Mouse (Mus musculus) liver, embryonic 12.5 days (tissue): ENCODE data around the gene Cyb5d1. TPM values are rescaled to one million over a fixed set of nuclear protein-coding genes. Genes with fewer than 3 reads are reported as not detected.
A peak's percentile ranks its signal among the peaks of the same experiment; 100 is the strongest.

Source experiments
- ATAC-seq: fragments of 200-750 bp; cut with Nextera tagmentation; 2 replicates; pipeline ENCODE4 v1.8.0; 2017; ENCODE audit warnings: moderate number of reproducible peaks, mild to moderate bottlenecking, moderate library complexity
- H3K27ac ChIP-seq: fragments of 300-500 bp; sonication (generic); 2 replicates; pipeline ENCODE4 v1.5.1; 2016; ENCODE audit warnings: mild to moderate bottlenecking
- H3K27me3 ChIP-seq: fragments of 300-500 bp; sonication (generic); replicated peaks from 2 replicates; pipeline ENCODE4 v1.6.1; 2016; ENCODE audit warnings: mild to moderate bottlenecking, moderate library complexity
- H3K36me3 ChIP-seq: fragments of 300-500 bp; sonication (generic); 2 replicates; pipeline ENCODE4 v1.6.1; 2016; ENCODE audit warnings: mild to moderate bottlenecking, moderate library complexity
- H3K4me1 ChIP-seq: fragments of 300-500 bp; sonication (generic); 2 replicates; pipeline ENCODE4 v1.6.1; 2016
- H3K4me2 ChIP-seq: fragments of 300-500 bp; sonication (generic); 2 replicates; pipeline ENCODE4 v1.6.1; 2016; ENCODE audit warnings: mild to moderate bottlenecking, moderate library complexity
- H3K4me3 ChIP-seq: fragments of 300-500 bp; sonication (generic); 2 replicates; pipeline ENCODE4 v1.5.1; 2016; ENCODE audit warnings: mild to moderate bottlenecking, moderate library complexity
- H3K9ac ChIP-seq: fragments of 300-500 bp; sonication (generic); 2 replicates; pipeline ENCODE4 v1.6.1; 2016; ENCODE audit warnings: mild to moderate bottlenecking, moderate library complexity
- H3K9me3 ChIP-seq: fragments of 300-500 bp; sonication (generic); replicated peaks from 2 replicates; pipeline ENCODE4 v1.6.1; 2016; ENCODE audit warnings: mild to moderate bottlenecking, moderate library complexity
- WGBS: fragments of 180-500 bp; shearing (Covaris S2); methylation state at CpG from one replicate; pipeline ENCODE4 v1.1.7; 2016; ENCODE audit not compliant: insufficient replicate concordance; 5-methylcytosine and 5-hydroxymethylcytosine counted together
- polyA plus RNA-seq: library from polyadenylated mRNA; unstranded; fragments of >200 nt; fragmentation: Nextera tagmentation; extraction: Ambion mirVana; gene quantifications from 2 replicates; pipeline ENCODE4 v1.2.1, GENCODE M21; 2016

The Cyb5d1 gene
- polyA plus RNA-seq, 1 experiment from 2014 or later = 15.7 TPM

DNA sequence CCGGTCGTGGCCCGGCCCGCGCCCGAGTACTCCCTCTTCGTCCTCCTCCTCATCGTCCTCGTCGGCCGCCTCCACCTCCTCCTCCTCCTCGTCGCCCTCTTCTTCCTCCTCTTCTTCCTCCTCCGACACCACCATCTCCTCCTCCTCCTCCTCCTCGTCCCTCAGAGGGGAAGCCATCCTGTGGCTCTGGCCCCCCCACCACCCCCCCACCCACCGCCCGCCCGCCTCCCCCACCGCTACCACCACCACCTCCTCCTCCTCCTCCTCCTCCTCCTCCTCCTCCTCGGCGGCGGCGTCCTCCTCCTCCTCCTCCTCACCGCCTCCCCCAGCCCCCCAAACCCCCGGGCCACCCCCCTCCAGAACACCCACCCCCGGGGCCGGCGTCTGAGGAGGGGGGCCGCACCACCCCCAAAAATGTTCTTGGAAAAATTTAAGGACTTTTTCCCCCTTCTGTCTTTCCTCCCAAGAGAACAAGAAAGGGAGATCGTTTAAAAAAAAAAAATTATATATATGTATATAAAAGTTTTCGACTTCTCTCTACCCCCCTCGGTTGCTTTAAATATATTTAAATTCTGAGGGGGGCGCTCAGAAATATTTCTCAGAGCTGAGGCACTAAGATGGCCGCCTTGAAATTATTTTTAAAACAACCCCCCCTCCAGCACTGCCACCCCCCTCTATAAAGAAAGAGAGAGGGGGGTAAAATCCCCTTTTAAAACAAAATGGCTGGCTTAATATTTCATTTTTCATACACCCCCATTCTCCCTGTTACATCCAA is 26.0 kb downstream of the Cyb5d1 start, which contains the start of gene Chd3:
Gene Chd3, minus strand, starts transcription at position 192 of the 775 bp plus-strand sequence.
- no peaks in the 10 kb centered on the region for H3K36me3 ChIP-seq
- ATAC-seq = no peak
- H3K27ac ChIP-seq = peak within 1 kb of the TSS; percentile 84
- no peaks in the 10 kb centered on the region for H3K9me3 ChIP-seq
- WGBS = 22% methylated on average over 9 of the region's 34 CpGs
- H3K4me2 ChIP-seq = peak within 1 kb of the TSS; percentile 98
- H3K9ac ChIP-seq = peak within 1 kb of the TSS; percentile 88
- peak within 1 kb of the TSS; percentile 77 for H3K4me3 ChIP-seq
- peaks cover 63% of the 10 kb centered on the region for H3K27me3 ChIP-seq
- peaks cover 97% of the 10 kb centered on the region for H3K4me1 ChIP-seq

DNA sequence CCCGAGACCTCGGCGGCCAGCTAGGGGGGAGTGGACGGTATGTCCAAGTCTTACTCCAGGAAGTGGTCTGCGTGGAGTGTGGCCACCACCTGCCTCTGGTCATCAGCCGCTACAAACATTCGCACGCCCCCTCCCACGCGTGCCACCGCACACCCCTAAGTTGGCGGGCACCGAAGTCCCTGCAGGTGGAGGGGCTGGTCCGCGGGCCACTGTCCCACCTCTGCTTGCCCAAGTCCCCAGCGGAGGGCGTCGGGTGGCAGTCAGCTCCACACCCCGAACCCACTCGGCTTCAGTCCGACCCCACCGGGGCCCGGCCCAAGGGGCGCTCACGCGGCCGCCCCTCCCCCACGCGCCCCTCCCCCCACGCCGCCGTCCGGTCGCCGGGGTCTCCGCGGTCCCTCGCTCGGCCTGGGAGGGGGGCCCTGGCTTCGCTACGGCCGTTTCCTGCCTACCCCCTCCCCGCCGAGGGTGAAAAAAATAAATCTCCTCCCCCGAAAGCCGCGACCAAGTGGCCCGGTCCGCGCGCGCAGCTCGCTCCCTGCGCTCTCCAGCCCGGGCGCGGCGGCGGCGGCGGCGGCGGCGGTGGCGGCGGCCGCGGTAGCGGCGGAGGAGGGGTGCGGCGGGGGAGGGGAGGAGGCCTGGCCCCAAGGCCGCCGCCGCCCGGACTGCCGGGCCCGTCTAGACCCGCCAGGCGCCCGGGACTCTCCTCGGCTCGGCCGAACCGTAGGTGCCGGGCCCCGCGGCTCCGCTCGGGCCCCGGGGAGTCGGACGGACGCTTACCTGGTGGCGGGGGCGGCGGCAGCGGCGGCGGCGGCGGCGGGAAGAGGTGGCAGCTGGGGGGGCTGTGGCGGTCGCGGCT is 26.8 kb downstream of the Cyb5d1 start:
- no peak for ATAC-seq
- Histone ChIP-seq H3K9ac (peak overlapping the region; percentile 88), H3K27ac (peak overlapping the region; percentile 84), H3K9me3 (no peaks in the 10 kb centered on the region), H3K27me3 (peaks cover 70% of the 10 kb centered on the region), H3K4me2 (peak overlapping the region; percentile 98), H3K36me3 (no peaks in the 10 kb centered on the region), H3K4me1 (peaks cover 92% of the 10 kb centered on the region), H3K4me3 (peak overlapping the region; percentile 77)
- 2% methylated on average over 63 of the region's 106 CpGs for WGBS

DNA sequence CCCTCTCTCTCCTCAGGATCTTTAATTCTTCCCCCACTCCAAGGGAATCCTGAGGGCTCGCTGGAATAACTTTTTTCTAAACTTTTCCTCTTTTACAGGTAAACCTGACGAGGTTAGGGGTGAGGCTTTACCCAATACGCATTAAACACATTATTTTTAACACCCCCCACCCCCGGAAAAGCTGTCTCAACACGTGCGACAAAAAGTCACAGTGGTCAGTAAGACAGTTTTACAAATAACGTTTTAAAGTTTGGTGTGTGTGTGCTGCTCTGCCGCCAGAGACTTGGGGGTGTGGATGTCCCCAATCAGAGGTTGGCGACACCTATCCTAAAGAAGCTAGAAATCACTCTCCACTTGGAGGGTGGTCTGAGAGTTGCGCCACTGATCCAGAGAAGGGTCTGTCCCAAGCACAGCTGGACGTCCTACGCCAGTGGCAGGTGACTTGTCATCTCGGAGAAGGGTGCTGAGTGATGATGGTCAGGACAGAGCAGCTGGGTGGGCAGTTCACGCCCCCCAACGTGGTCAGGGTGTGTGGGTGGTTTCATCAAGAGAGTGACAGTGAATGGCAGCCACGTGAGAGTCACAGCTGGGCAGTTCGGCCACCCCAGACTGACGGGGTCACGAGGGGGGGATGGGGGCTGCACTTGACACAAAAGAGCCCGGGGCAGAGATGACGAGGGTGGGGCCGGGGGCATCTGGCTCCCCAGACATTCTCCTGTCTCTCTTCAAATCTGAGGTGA is 27.6 kb downstream of the Cyb5d1 start:
- H3K4me2 ChIP-seq = peak overlapping the region; percentile 98
- WGBS = 1% methylated on average over 22 of the region's 22 CpGs
- H3K9ac ChIP-seq = peak overlapping the region; percentile 88; the same call in 1 of the 2 replicates
- H3K9me3 ChIP-seq = no peaks in the 10 kb centered on the region
- H3K27me3 ChIP-seq = peaks cover 70% of the 10 kb centered on the region
- 0 out of 2 replicates have a peak, but pooled peaks cover 3% of the 10 kb centered on the region for H3K36me3 ChIP-seq
- H3K4me3 ChIP-seq = peak overlapping the region; percentile 77
- ATAC-seq = no peak
- peak overlapping the region; percentile 84 for H3K27ac ChIP-seq
- peaks cover 84% of the 10 kb centered on the region for H3K4me1 ChIP-seq

DNA sequence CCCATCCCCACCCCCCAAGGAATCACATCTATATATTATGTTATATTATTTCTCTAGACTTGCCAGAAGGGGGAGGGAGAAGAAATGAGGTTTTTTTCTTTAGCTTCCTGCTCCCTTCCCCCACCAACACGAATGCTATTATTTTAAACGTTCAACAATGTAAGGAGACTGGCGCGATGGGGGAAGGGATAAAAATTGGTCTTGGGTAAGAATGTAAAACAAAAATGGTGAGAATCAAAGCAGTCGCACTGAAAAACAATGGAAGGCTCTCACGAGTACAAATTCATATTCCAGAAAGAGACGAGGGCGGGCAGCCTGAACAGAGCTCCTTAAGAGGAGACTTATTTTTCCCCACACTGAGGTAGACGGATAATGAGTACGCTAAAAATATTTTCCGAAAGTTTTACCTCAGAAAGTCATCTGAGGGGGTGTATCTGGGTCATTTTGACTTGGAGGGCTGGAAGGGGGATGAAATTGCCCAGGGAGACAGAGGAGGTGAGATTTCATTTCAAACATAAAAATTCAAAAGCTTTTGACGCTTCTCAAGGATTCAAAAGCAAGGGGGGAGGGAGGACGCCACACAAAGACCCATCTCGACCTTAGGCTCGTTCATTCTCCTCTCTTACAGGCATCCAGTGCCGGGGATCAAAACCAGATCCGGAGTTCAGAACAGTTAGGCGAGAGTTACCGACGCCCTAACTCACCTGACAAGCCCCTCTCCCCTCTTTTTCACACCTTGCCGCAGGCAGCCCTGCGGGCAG is 28.4 kb downstream of the Cyb5d1 start:
- H3K4me2 ChIP-seq = peak overlapping the region; percentile 98
- peaks cover 77% of the 10 kb centered on the region for H3K4me1 ChIP-seq
- H3K36me3 ChIP-seq = 0 out of 2 replicates have a peak, but pooled peaks cover 3% of the 10 kb centered on the region
- peak overlapping the region; percentile 88 for H3K9ac ChIP-seq
- peak overlapping the region; percentile 31 for H3K27ac ChIP-seq
- no peaks in the 10 kb centered on the region for H3K9me3 ChIP-seq
- H3K4me3 ChIP-seq = peak overlapping the region; percentile 77
- WGBS = under 1% methylated on average over 22 of the region's 22 CpGs
- H3K27me3 ChIP-seq = peaks cover 70% of the 10 kb centered on the region
- no peak for ATAC-seq

DNA sequence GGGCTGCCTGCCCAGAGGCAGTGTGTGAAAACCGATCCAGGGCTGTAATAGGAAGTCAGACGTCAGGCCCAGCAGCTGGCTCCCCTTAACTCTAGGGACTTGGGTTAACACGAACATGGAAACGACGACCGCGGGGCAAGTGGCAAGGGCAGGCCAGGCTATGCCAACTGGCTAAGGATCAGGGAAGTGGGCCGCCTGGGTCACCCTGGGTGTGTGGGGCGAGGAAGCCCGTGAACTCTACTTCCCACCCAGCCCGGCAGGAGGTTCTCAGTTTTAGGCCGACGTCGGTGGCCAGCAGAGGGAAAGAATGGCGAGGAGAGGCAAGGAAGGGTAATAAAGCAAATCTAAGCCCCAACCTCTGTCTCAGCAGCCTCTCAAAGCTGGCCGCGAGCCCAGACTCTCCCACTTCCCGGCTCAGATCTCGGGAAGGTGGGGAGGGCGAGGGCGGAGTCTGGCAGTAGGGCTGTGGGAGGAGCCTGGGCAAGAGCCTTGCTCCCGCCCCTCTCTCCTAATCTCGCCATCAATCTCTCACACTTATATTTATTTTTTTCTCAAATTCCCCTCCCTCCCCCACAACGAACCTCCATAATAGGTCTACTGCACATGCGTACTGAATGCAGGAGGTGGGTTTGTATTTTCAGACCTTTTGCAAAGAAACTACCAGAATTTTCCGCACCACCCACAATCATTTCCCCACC is 29.1 kb downstream of the Cyb5d1 start:
- Histone ChIP-seq H3K27me3 (peaks cover 74% of the 10 kb centered on the region), H3K4me1 (peaks cover 70% of the 10 kb centered on the region), H3K9ac (peak overlapping the region; percentile 88), H3K4me2 (peak overlapping the region; percentile 98), H3K36me3 (peaks cover 9% of the 10 kb centered on the region), H3K27ac (peak overlapping the region; percentile 68), H3K9me3 (no peaks in the 10 kb centered on the region), H3K4me3 (peak overlapping the region; percentile 77)
- 4% methylated on average over 26 of the region's 26 CpGs for WGBS
- ATAC-seq = peak; percentile 67

DNA sequence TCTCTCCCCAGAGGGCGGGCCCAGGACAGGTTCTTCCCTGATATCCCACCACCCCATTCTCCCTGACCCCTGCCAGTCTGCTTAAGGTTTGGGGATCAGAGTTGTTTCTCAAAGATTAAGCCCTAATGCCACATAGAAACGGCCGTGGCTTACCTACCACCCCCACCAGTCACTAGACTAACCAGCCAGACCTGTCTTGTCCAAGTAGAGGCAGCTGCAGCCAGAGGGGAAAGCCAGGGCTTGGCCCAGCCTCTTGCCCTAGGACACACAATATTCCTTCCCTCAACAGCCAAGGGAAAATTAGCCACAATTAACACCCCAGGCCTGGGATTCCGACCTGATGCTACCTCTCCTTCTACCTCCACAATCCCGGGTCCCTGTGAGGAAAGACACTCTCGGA is 29.7 kb downstream of the Cyb5d1 start:
- H3K4me2 ChIP-seq = peak overlapping the region; percentile 98
- H3K9ac ChIP-seq = peak overlapping the region; percentile 88
- peaks cover 64% of the 10 kb centered on the region for H3K4me1 ChIP-seq
- H3K27ac ChIP-seq = peak overlapping the region; percentile 68
- H3K27me3 ChIP-seq = peaks cover 75% of the 10 kb centered on the region
- no peak for ATAC-seq
- peak overlapping the region; percentile 77 for H3K4me3 ChIP-seq
- WGBS = 48% methylated on average over 6 of the region's 6 CpGs
- H3K36me3 ChIP-seq = peaks cover 14% of the 10 kb centered on the region
- no peaks in the 10 kb centered on the region for H3K9me3 ChIP-seq

- WGBS = 26% methylated on average over 6 of the region's 6 CpGs
- peaks cover 58% of the 10 kb centered on the region for H3K4me1 ChIP-seq
- no peak overlapping the region for H3K4me3 ChIP-seq
- peak overlapping the region; percentile 54; the same call in 1 of the 2 replicates for H3K27ac ChIP-seq
- H3K4me2 ChIP-seq = peak overlapping the region; percentile 98
- no peak overlapping the region for H3K9ac ChIP-seq
- no peaks in the 10 kb centered on the region for H3K9me3 ChIP-seq
- peaks cover 22% of the 10 kb centered on the region for H3K36me3 ChIP-seq
- no peak for ATAC-seq
- H3K27me3 ChIP-seq = peaks cover 80% of the 10 kb centered on the region
Measured at GRCm38 (mm10) chr11:69364910-69365309, 30.5 kb downstream of the Cyb5d1 start.

DNA sequence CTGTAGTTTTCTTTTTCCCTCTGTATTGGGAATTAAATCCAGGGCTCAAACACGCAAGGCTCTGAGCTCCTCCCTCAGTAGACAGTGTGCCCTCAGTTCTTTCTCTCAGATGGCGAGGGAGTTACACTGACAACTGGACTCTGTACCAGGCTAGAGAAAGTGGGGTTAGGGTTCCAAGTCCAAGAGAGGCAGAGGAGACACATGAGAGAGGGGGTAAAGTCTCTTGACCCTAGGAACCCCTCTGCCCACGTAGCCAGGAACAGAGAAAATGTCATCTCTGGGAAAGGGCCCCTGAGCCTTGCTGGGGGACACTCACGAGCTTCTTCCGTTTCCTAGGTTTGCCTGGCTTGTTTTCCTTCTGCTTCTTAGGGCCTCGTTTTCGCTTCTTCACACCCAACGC is 31.1 kb downstream of the Cyb5d1 start:
- H3K27ac ChIP-seq = peak overlapping the region; percentile 54
- ATAC-seq = no peak
- no peak overlapping the region for H3K9ac ChIP-seq

GRCm38 (mm10) chr11:69362479-69362878 is 33.0 kb downstream of the Cyb5d1 start:
- Histone ChIP-seq H3K36me3 (peaks cover 35% of the 10 kb centered on the region), H3K4me2 (no peak overlapping the region), H3K9me3 (no peaks in the 10 kb centered on the region), H3K9ac (no peak overlapping the region), H3K4me1 (peaks cover 34% of the 10 kb centered on the region), H3K27me3 (peaks cover 67% of the 10 kb centered on the region), H3K27ac (no peak overlapping the region), H3K4me3 (no peak overlapping the region)
- WGBS = 81% methylated on average over 2 of the region's 2 CpGs
- no peak for ATAC-seq

More for the DNA sequence above, 31.1 kb downstream of the Cyb5d1 start:
- peaks cover 80% of the 10 kb centered on the region for H3K27me3 ChIP-seq
- H3K4me1 ChIP-seq = peaks cover 53% of the 10 kb centered on the region
- no peaks in the 10 kb centered on the region for H3K9me3 ChIP-seq
- no peak overlapping the region for H3K4me3 ChIP-seq
- peak overlapping the region; percentile 98 for H3K4me2 ChIP-seq
- WGBS = 43% methylated on average over 8 of the region's 8 CpGs
- H3K36me3 ChIP-seq = peaks cover 26% of the 10 kb centered on the region

DNA sequence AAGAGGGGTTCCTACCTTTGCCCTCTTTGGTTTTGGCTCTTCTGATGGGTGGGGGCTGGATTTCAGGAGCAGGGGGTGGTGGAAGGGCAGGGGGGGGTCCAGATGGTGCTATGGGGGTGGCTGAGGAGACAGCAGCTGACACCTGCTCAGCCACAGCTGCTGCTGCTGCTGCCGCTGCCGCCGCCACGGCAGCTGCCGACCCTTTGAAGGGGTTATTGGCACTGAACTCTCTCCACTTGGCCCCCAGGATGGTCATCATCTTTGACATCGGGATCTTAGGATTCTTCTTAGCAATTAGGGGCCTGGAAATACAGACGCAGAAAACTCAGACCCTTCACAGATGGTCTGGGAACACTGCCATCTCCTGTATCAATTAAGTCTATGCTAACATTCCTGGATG is 33.4 kb downstream of the Cyb5d1 start:
- H3K27me3 ChIP-seq = peaks cover 62% of the 10 kb centered on the region

More for the DNA sequence above, 33.4 kb downstream of the Cyb5d1 start:
- Histone ChIP-seq H3K4me2 (no peak overlapping the region), H3K36me3 (peaks cover 40% of the 10 kb centered on the region), H3K27ac (no peak overlapping the region), H3K9ac (no peak overlapping the region), H3K9me3 (no peaks in the 10 kb centered on the region), H3K4me3 (no peak overlapping the region), H3K4me1 (peaks cover 29% of the 10 kb centered on the region)
- WGBS = 68% methylated on average over 7 of the region's 7 CpGs
- no peak for ATAC-seq
